Mouse (Mus musculus): Measurements from ENCODE around the gene Tnfrsf12a. TPM values are rescaled to one million over a fixed set of nuclear protein-coding genes. Genes with fewer than 3 reads are reported as not detected.

Tnfrsf12a gene
- polyA plus RNA-seq, 1 experiment from 2014 or later: 2.9 TPM

- Histone ChIP-seq H3K9ac (ENCODE audit: low read length) (no peak overlapping the region), H3K4me1 (ENCODE audit: control insufficient read depth, insufficient read depth, low read length) (no peaks in the 10 kb centered on the region), H3K9me3 (replicated peaks; ENCODE audit: control insufficient read depth, low read length) (no peaks in the 10 kb centered on the region), H3K27ac (ENCODE audit: low read depth, low read length) (no peak overlapping the region), H3K27me3 (replicated peaks; ENCODE audit: control insufficient read depth, insufficient read depth, low read length) (peaks cover 28% of the 10 kb centered on the region), H3K4me3 (ENCODE audit: low read depth, low read length) (no peak overlapping the region), H3K4me2 (ENCODE audit: low read length) (no peak overlapping the region), H3K36me3 (ENCODE audit: control insufficient read depth, insufficient read depth, low read length) (peaks cover 28% of the 10 kb centered on the region)
- peak; percentile 45; the same call in 1 of the 2 replicates for ATAC-seq
- DNase-seq (ENCODE audit: low spot score): peak; percentile 65
- WGBS: 10% methylated on average over 5 of the region's 5 CpGs
Observed at GRCm38 (mm10) chr17:23664556-23665021, 12.7 kb downstream of the Tnfrsf12a start.

- Histone ChIP-seq H3K36me3 (ENCODE audit: control insufficient read depth, insufficient read depth, low read length) (0 out of 2 replicates have a peak, but pooled peaks cover 5% of the 10 kb centered on the region), H3K9ac (ENCODE audit: low read length) (no peak overlapping the region), H3K27ac (ENCODE audit: low read depth, low read length) (no peak overlapping the region), H3K4me1 (ENCODE audit: control insufficient read depth, insufficient read depth, low read length) (no peaks in the 10 kb centered on the region), H3K4me2 (ENCODE audit: low read length) (no peak overlapping the region), H3K4me3 (ENCODE audit: low read depth, low read length) (no peak overlapping the region), H3K27me3 (replicated peaks; ENCODE audit: control insufficient read depth, insufficient read depth, low read length) (peaks cover 34% of the 10 kb centered on the region), H3K9me3 (replicated peaks; ENCODE audit: control insufficient read depth, low read length) (no peaks in the 10 kb centered on the region)
- DNase-seq (ENCODE audit: low spot score) (no peak), ATAC-seq (no peak)
- 4% methylated on average over 9 of the region's 9 CpGs for WGBS
Observed at GRCm38 (mm10) chr17:23661526-23661925, 15.7 kb downstream of the Tnfrsf12a start.

- H3K27me3 ChIP-seq (replicated peaks; ENCODE audit: control insufficient read depth, insufficient read depth, low read length): peaks cover 34% of the 10 kb centered on the region
- H3K9me3 ChIP-seq (replicated peaks; ENCODE audit: control insufficient read depth, low read length): no peaks in the 10 kb centered on the region
- no peaks in the 10 kb centered on the region for H3K36me3 ChIP-seq (ENCODE audit: control insufficient read depth, insufficient read depth, low read length)
- H3K9ac ChIP-seq (ENCODE audit: low read length): no peak overlapping the region
- H3K4me2 ChIP-seq (ENCODE audit: low read length): no peak overlapping the region
- 3% methylated on average over 13 of the region's 14 CpGs for WGBS
- no peak overlapping the region for H3K4me3 ChIP-seq (ENCODE audit: low read depth, low read length)
- H3K27ac ChIP-seq (ENCODE audit: low read depth, low read length): no peak overlapping the region
- DNase-seq (ENCODE audit: low spot score) (no peak), ATAC-seq (no peak)
- H3K4me1 ChIP-seq (ENCODE audit: control insufficient read depth, insufficient read depth, low read length): no peaks in the 10 kb centered on the region
Observed at GRCm38 (mm10) chr17:23660876-23661200, 16.4 kb downstream of the Tnfrsf12a start.

DNA sequence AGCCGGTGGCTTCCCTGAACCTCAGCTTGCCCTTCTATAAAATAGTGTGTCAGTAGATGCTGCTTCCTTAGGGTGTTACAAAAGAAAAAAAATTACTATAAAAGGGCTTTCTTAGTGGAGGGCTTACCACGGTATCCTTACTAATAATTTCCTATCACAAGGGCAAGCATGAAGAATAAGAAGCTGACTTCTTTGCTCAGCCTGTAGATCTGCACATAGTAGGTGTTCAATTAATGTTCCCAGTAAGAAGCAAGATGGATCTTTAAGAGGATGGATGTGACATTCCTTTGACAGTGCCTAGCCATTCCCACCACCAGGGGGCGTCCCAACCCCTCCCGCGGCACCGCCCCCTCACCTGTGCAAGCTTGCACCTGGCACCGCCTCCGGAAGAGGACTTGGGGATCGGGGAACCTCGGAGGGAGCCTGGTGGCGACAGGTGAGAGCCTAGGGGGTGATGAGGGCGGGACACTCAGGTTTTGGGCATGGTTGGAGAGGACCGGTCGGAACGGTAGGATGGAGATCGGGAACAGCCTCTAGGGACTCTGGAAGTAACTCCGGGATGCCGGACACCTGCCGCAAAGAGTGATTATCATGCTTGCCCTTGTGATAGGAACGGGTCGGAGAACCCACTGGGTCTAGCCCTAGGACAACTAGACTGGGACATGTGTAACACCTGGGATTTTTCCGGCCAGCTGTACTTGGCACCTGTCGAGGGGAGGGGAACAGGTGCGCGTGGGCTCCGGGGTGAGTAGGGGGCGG lies 17.0 kb downstream of the Tnfrsf12a start, which contains the start of gene Bicdl2:
Gene Bicdl2, plus strand, starts transcription at position 390 of the 759 bp plus-strand sequence.
- DNase-seq (ENCODE audit: low spot score) (no peak), ATAC-seq (no peak)
- peaks cover 34% of the 10 kb centered on the region for H3K27me3 ChIP-seq (replicated peaks; ENCODE audit: control insufficient read depth, insufficient read depth, low read length)
- WGBS: 5% methylated on average over 27 of the region's 27 CpGs
- no peak within 1 kb of the TSS for H3K9ac ChIP-seq (ENCODE audit: low read length)
- H3K4me1 ChIP-seq (ENCODE audit: control insufficient read depth, insufficient read depth, low read length): no peaks in the 10 kb centered on the region
- H3K36me3 ChIP-seq (ENCODE audit: control insufficient read depth, insufficient read depth, low read length): no peaks in the 10 kb centered on the region
- no peaks in the 10 kb centered on the region for H3K9me3 ChIP-seq (replicated peaks; ENCODE audit: control insufficient read depth, low read length)
- H3K4me3 ChIP-seq (ENCODE audit: low read depth, low read length): no peak within 1 kb of the TSS
- no peak within 1 kb of the TSS for H3K4me2 ChIP-seq (ENCODE audit: low read length)
- H3K27ac ChIP-seq (ENCODE audit: low read depth, low read length): no peak within 1 kb of the TSS

DNA sequence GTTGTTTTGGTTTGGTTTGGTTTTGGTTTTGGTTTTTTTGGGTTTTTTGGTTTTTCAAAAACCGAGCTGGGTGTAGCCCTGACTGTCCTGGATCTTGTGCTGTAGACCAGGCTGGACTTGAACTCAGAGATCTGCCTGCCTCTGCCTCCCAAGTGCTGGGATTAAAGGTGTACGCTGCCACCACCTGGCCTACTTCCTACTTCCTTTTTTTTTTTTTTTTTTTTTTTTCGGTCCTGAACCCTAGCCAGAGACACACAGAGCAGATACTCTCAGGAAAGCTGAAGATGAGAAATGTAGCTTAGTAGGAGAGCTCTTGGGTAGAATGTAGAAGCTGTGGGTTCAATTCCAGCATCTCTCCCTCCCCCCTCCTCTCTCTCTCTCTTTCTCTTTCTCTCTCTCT lies 18.8 kb downstream of the Tnfrsf12a start:
- Histone ChIP-seq H3K4me1 (ENCODE audit: control insufficient read depth, insufficient read depth, low read length) (no peaks in the 10 kb centered on the region), H3K27me3 (replicated peaks; ENCODE audit: control insufficient read depth, insufficient read depth, low read length) (peaks cover 30% of the 10 kb centered on the region), H3K9me3 (replicated peaks; ENCODE audit: control insufficient read depth, low read length) (no peaks in the 10 kb centered on the region), H3K4me3 (ENCODE audit: low read depth, low read length) (no peak overlapping the region), H3K27ac (ENCODE audit: low read depth, low read length) (no peak overlapping the region), H3K36me3 (ENCODE audit: control insufficient read depth, insufficient read depth, low read length) (no peaks in the 10 kb centered on the region), H3K9ac (ENCODE audit: low read length) (no peak overlapping the region), H3K4me2 (ENCODE audit: low read length) (no peak overlapping the region)
- DNase-seq (ENCODE audit: low spot score): no peak
- WGBS: 94% methylated on average over 3 of the region's 3 CpGs
- ATAC-seq: no peak

DNA sequence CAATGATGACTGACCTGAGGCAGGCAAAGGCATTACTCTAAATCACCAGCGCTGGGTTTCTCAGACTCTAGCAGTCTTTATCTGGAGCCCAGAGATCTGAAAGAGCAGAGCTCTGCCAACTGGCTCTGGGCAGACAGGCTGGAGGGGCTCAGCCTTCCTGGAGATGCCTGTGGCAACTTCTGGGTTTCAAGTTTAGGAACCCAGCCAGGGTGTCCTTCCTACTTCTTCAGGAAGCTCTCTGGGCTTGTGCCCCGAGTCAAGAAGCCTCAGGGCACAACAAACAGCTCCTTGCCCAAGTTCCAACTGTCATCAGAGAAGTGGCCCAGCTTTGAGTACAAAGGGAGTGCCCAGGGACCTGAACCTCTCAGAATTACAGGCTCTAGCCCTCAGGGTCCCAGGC lies 22.9 kb downstream of the Tnfrsf12a start:
- ATAC-seq (no peak), DNase-seq (ENCODE audit: low spot score) (no peak)
- H3K27me3 ChIP-seq (replicated peaks; ENCODE audit: control insufficient read depth, insufficient read depth, low read length): 0 out of 2 replicates have a peak, but pooled peaks cover 5% of the 10 kb centered on the region

DNA sequence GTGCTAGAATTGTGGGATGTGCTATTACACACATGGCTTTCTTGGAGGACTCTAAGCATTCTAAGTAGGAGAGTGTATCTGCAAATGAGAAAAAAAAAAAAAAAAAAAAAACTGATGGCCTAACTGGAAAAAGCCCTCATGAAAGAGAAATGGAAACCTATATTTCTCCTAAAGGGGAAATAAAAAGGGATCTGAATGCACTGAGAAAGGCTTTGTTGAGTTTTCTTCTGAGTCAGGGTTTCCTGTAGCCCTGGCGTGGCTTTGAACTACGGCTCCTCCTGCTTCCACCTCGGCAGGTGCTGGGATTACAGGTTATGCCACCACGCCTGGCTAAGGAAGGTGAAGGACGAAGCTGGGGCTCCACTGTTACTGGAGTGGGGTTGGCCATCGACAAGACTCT lies 23.3 kb downstream of the Tnfrsf12a start:
- no peak overlapping the region for H3K4me3 ChIP-seq (ENCODE audit: low read depth, low read length)
- DNase-seq (ENCODE audit: low spot score) (no peak), ATAC-seq (no peak)
- H3K9ac ChIP-seq (ENCODE audit: low read length): no peak overlapping the region
- H3K4me1 ChIP-seq (ENCODE audit: control insufficient read depth, insufficient read depth, low read length): no peaks in the 10 kb centered on the region
- no peaks in the 10 kb centered on the region for H3K9me3 ChIP-seq (replicated peaks; ENCODE audit: control insufficient read depth, low read length)
- H3K27ac ChIP-seq (ENCODE audit: low read depth, low read length): no peak overlapping the region
- no peak overlapping the region for H3K4me2 ChIP-seq (ENCODE audit: low read length)
- H3K27me3 ChIP-seq (replicated peaks; ENCODE audit: control insufficient read depth, insufficient read depth, low read length): 0 out of 2 replicates have a peak, but pooled peaks cover 5% of the 10 kb centered on the region
- no peaks in the 10 kb centered on the region for H3K36me3 ChIP-seq (ENCODE audit: control insufficient read depth, insufficient read depth, low read length)
- WGBS: 65% methylated on average over 6 of the region's 6 CpGs

More for the DNA sequence above, 22.9 kb downstream of the Tnfrsf12a start:
- Histone ChIP-seq H3K4me2 (ENCODE audit: low read length) (no peak overlapping the region), H3K36me3 (ENCODE audit: control insufficient read depth, insufficient read depth, low read length) (no peaks in the 10 kb centered on the region), H3K27ac (ENCODE audit: low read depth, low read length) (no peak overlapping the region), H3K4me3 (ENCODE audit: low read depth, low read length) (no peak overlapping the region), H3K4me1 (ENCODE audit: control insufficient read depth, insufficient read depth, low read length) (no peaks in the 10 kb centered on the region), H3K9me3 (replicated peaks; ENCODE audit: control insufficient read depth, low read length) (no peaks in the 10 kb centered on the region), H3K9ac (ENCODE audit: low read length) (no peak overlapping the region)
- 70% methylated on average over 2 of the region's 2 CpGs for WGBS

- DNase-seq (ENCODE audit: low spot score) (no peak), ATAC-seq (no peak)
- no peak overlapping the region for H3K4me2 ChIP-seq (ENCODE audit: low read length)
- WGBS: 75% methylated on average over 1 of the region's 2 CpGs
- H3K4me1 ChIP-seq (ENCODE audit: control insufficient read depth, insufficient read depth, low read length): no peaks in the 10 kb centered on the region
- H3K9me3 ChIP-seq (replicated peaks; ENCODE audit: control insufficient read depth, low read length): no peaks in the 10 kb centered on the region
- H3K36me3 ChIP-seq (ENCODE audit: control insufficient read depth, insufficient read depth, low read length): no peaks in the 10 kb centered on the region
- 0 out of 2 replicates have a peak, but pooled peaks cover 5% of the 10 kb centered on the region for H3K27me3 ChIP-seq (replicated peaks; ENCODE audit: control insufficient read depth, insufficient read depth, low read length)
- no peak overlapping the region for H3K4me3 ChIP-seq (ENCODE audit: low read depth, low read length)
- H3K27ac ChIP-seq (ENCODE audit: low read depth, low read length): no peak overlapping the region
- no peak overlapping the region for H3K9ac ChIP-seq (ENCODE audit: low read length)
Observed at GRCm38 (mm10) chr17:23653324-23653723, 23.9 kb downstream of the Tnfrsf12a start.

GRCm38 (mm10) chr17:23651363-23651762 lies 25.9 kb downstream of the Tnfrsf12a start:
- ATAC-seq (no peak), DNase-seq (ENCODE audit: low spot score) (no peak)
- H3K4me2 ChIP-seq (ENCODE audit: low read length): no peak overlapping the region
- H3K27ac ChIP-seq (ENCODE audit: low read depth, low read length): no peak overlapping the region
- no peaks in the 10 kb centered on the region for H3K36me3 ChIP-seq (ENCODE audit: control insufficient read depth, insufficient read depth, low read length)
- H3K4me3 ChIP-seq (ENCODE audit: low read depth, low read length): no peak overlapping the region
- H3K27me3 ChIP-seq (replicated peaks; ENCODE audit: control insufficient read depth, insufficient read depth, low read length): no peaks in the 10 kb centered on the region
- WGBS: 81% methylated on average over 6 of the region's 6 CpGs
- H3K9me3 ChIP-seq (replicated peaks; ENCODE audit: control insufficient read depth, low read length): no peaks in the 10 kb centered on the region
- no peak overlapping the region for H3K9ac ChIP-seq (ENCODE audit: low read length)
- no peaks in the 10 kb centered on the region for H3K4me1 ChIP-seq (ENCODE audit: control insufficient read depth, insufficient read depth, low read length)
